Mouse (Mus musculus) layer of hippocampus, postnatal 14 days (tissue): Measurements from ENCODE around the gene Poglut1. TPM values are rescaled to one million over a fixed set of nuclear protein-coding genes. Genes with fewer than 3 reads are reported as not detected.
"Not testable (repeated sequence)": the region's sequence is repeated elsewhere in the genome, so short reads cannot be mapped to it uniquely, and the experiment has no call there.

Source experiments
- DNase-seq, 2 experiments: peaks; one replicate each; pipeline ENCODE4 v3.0.0; 2021 to 2022; ENCODE audit warnings: low spot score in 2 of 2, mixed read lengths in 1 of 2
- total RNA-seq, 2 experiments: library from RNA; stranded (reverse); gene quantifications; 2 replicates each; pipeline ENCODE4 v1.2.3; 2021

The Poglut1 gene
- total RNA-seq, 2 experiments from 2014 or later, result 42.2 to 44.3 TPM

GRCm38 (mm10) chr16:38538716-38539380 lies 11.2 kb downstream of the Poglut1 start:
- DNase-seq, result no peak

- peak; percentile 71 to 74 for DNase-seq
Measured at GRCm38 (mm10) chr16:38536544-38537146, 13.4 kb downstream of the Poglut1 start.

- DNase-seq, result no peak
Measured at GRCm38 (mm10) chr16:38526264-38526663, 23.8 kb downstream of the Poglut1 start.

GRCm38 (mm10) chr16:38522129-38523084 lies 27.7 kb downstream of the Poglut1 start, which contains the start of gene Timmdc1:
Gene Timmdc1, minus strand, starts transcription at chr16:38522663.
- peak; percentile 93 to 97 for DNase-seq

GRCm38 (mm10) chr16:38521211-38521987 lies 28.7 kb downstream of the Poglut1 start:
- DNase-seq, result no peak

- no peak for DNase-seq
Measured at GRCm38 (mm10) chr16:38519140-38519539, 30.9 kb downstream of the Poglut1 start.

- no peak for DNase-seq
Measured at GRCm38 (mm10) chr16:38510846-38511245, 39.2 kb downstream of the Poglut1 start.

GRCm38 (mm10) chr16:38506041-38506634 lies 43.9 kb downstream of the Poglut1 start:
- peak; percentile 72 to 82 for DNase-seq

GRCm38 (mm10) chr16:38503528-38503927 lies 46.5 kb downstream of the Poglut1 start:
- no peak for DNase-seq

GRCm38 (mm10) chr16:38502469-38502868 lies 47.6 kb downstream of the Poglut1 start:
- DNase-seq, result no peak

GRCm38 (mm10) chr16:38496604-38497140 lies 53.4 kb downstream of the Poglut1 start:
- no peak for DNase-seq

- DNase-seq, result no peak
Measured at GRCm38 (mm10) chr16:38493890-38494289, 56.2 kb downstream of the Poglut1 start.

GRCm38 (mm10) chr16:38492551-38492950 lies 57.5 kb downstream of the Poglut1 start:
- DNase-seq, result no peak

GRCm38 (mm10) chr16:38483582-38484309 lies 66.3 kb downstream of the Poglut1 start:
- DNase-seq, result no peak

GRCm38 (mm10) chr16:38482780-38483562 lies 67.1 kb downstream of the Poglut1 start:
- DNase-seq, result no peak

- DNase-seq, result no peak
Measured at GRCm38 (mm10) chr16:38481327-38481726, 68.7 kb downstream of the Poglut1 start.

GRCm38 (mm10) chr16:38478296-38478695 lies 71.8 kb downstream of the Poglut1 start:
- DNase-seq, result no peak

GRCm38 (mm10) chr16:38477241-38477608 lies 72.8 kb downstream of the Poglut1 start:
- DNase-seq, result not testable (repeated sequence)
